Mouse (Mus musculus) kidney, embryonic 14.5 days (tissue): ENCODE measurements around the gene Elovl3. TPM values are rescaled to one million over a fixed set of nuclear protein-coding genes. Genes with fewer than 3 reads are reported as not detected.

Experiments
- ATAC-seq: fragments of 200-750 bp; cut with Nextera tagmentation; 2 replicates; pipeline ENCODE4 v1.8.0; 2017; ENCODE audit warnings: moderate number of reproducible peaks, mild to moderate bottlenecking, moderate TSS enrichment, moderate library complexity; ENCODE audit not compliant: low FRiP score, low TSS enrichment
- H3K27ac ChIP-seq: fragments of 300-500 bp; sonication (generic); 2 replicates; pipeline ENCODE4 v1.5.1; 2014; ENCODE audit warnings: low read depth, mild to moderate bottlenecking, low read length, moderate library complexity, mixed read lengths
- H3K27me3 ChIP-seq: fragments of 300-500 bp; sonication (generic); 2 replicates; pipeline ENCODE4 v1.6.1; 2014; ENCODE audit warnings: mild to moderate bottlenecking, low read length; ENCODE audit not compliant: control insufficient read depth, insufficient read depth
- H3K36me3 ChIP-seq: fragments of 300-500 bp; sonication (generic); 2 replicates; pipeline ENCODE4 v1.6.1; 2014; ENCODE audit warnings: low read length, mixed read lengths; ENCODE audit not compliant: control insufficient read depth, insufficient read depth
- H3K4me1 ChIP-seq: fragments of 300-500 bp; sonication (generic); 2 replicates; pipeline ENCODE4 v1.6.1; 2014; ENCODE audit warnings: low read length, mixed read lengths; ENCODE audit not compliant: control insufficient read depth, insufficient read depth
- H3K4me2 ChIP-seq: fragments of 300-500 bp; sonication (generic); replicated peaks from 2 replicates; pipeline ENCODE4 v1.6.1; 2014; ENCODE audit warnings: low read depth, mild to moderate bottlenecking, low read length
- H3K4me3 ChIP-seq: fragments of 300-500 bp; sonication (generic); 2 replicates; pipeline ENCODE4 v1.5.1; 2014; ENCODE audit warnings: mild to moderate bottlenecking, low read length
- H3K9ac ChIP-seq: fragments of 300-500 bp; sonication (generic); 2 replicates; pipeline ENCODE4 v1.6.1; 2014; ENCODE audit warnings: low read depth, mild to moderate bottlenecking, low read length, moderate library complexity
- H3K9me3 ChIP-seq: fragments of 300-500 bp; sonication (generic); 2 replicates; pipeline ENCODE4 v1.6.1; 2016; ENCODE audit warnings: low read length; ENCODE audit not compliant: control insufficient read depth
- whole genome bisulfite sequencing: fragments of 180-500 bp; shearing (Covaris S2); extraction: QIAGEN DNeasy Blood & Tissue Kit; methylation state at CpG from one replicate; pipeline ENCODE4 v1.1.7; 2014; 5-methylcytosine and 5-hydroxymethylcytosine counted together
- polyA plus RNA-seq: library from polyadenylated mRNA; unstranded; fragments of >200 nt; fragmentation: Nextera tagmentation; extraction: Ambion mirVana; gene quantifications from 2 replicates; pipeline ENCODE4 v1.2.1, GENCODE M21; 2014

Gene Elovl3
- polyA plus RNA-seq, 1 experiment from 2014 or later: not detected

DNA sequence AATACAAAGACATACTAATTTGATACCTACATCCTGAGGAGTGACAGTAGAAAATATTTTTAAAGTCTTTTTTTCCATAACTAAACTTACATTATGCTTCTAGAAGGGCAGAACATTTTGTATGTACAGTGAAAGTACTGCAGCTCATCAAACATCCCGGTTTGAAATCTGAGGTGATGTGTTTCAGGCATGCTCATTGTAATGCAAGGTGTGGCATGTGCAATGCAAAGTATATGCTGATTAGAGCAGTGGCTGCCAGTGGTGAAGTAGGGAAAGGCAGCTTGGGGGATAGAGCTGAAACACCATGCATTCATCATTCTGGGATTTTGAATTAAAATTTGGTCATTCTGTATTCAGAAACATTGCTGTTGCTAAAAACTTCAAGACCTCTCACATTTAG is 38.2 kb downstream of the Elovl3 start:
- Histone ChIP-seq H3K4me2 (no peak overlapping the region), H3K27me3 (no peaks in the 10 kb centered on the region), H3K27ac (no peak overlapping the region), H3K4me1 (no peaks in the 10 kb centered on the region), H3K4me3 (no peak overlapping the region), H3K36me3 (peaks cover 29% of the 10 kb centered on the region), H3K9me3 (no peaks in the 10 kb centered on the region), H3K9ac (no peak overlapping the region)
- WGBS: 71% methylated on average over 1 of the region's 1 CpGs
- ATAC-seq: no peak

DNA sequence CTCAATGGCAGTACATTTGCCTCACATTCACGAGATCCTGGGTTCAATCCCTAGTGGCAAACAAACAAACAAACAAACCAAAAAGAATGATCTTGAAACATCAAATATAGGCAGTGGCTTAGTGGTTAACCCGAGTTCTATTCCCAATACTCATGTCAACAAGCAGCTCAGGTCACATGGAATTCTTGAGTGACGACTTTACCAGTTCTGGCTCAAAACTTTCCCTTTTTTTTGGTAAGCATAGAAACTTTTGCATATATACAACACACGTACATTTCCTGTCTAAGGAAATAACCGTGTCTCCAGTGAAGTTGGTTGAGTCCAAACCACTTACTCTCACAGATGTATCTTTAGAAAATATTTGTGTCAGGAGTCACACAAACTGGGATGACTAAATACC is 40.8 kb downstream of the Elovl3 start:
- WGBS: 79% methylated on average over 5 of the region's 5 CpGs

DNA sequence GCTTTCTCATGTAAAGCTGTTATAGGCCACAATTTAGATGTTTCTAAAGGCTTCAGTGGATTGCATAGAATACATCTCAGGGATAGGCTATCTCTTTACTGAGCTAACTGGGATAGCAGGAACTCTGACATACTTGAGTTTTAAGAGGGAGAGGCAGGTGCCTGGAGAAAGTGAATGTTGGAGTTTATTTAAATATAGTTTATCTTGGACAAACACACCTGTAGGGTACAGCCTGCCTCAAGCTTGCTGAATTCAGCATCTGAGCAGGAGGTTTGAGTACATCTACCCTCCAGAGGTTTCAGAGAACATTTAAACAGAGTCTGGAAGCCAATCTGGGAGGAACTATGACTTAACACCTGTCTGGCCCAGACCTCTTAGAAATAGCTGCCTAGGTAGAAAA is 43.5 kb downstream of the Elovl3 start:
- H3K27ac ChIP-seq: no peak overlapping the region
- no peaks in the 10 kb centered on the region for H3K9me3 ChIP-seq
- no peak for ATAC-seq

More for the DNA sequence above, 40.8 kb downstream of the Elovl3 start:
- H3K4me1 ChIP-seq: no peaks in the 10 kb centered on the region
- no peak overlapping the region for H3K4me2 ChIP-seq
- no peak for ATAC-seq
- no peak overlapping the region for H3K9ac ChIP-seq
- H3K27me3 ChIP-seq: no peaks in the 10 kb centered on the region
- peaks cover 17% of the 10 kb centered on the region for H3K36me3 ChIP-seq
- no peak overlapping the region for H3K27ac ChIP-seq
- no peak overlapping the region for H3K4me3 ChIP-seq
- H3K9me3 ChIP-seq: no peaks in the 10 kb centered on the region

DNA sequence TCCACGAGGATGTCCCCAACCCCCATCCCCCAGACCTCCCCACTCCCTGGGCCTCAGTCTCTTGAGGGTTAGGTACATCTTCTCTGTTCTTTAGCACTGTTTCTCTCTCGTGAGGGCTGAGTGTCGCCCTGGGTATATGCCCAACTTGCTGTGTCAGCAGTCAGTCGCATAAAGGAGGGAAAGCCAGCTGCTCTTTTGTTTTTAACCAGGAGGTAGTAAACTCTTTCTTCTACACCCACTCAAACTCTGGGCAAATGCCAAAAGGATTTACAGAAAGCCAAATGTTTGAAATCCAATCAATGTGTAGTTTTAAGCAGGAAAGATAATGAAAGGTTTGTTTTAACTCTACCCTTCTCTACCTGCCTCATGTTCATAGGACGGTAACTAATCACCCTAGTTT is 45.3 kb downstream of the Elovl3 start:
- Histone ChIP-seq H3K9me3 (no peaks in the 10 kb centered on the region), H3K4me1 (no peaks in the 10 kb centered on the region), H3K4me2 (no peak overlapping the region), H3K27ac (no peak overlapping the region), H3K27me3 (no peaks in the 10 kb centered on the region), H3K4me3 (no peak overlapping the region), H3K36me3 (peaks cover 6% of the 10 kb centered on the region), H3K9ac (no peak overlapping the region)
- ATAC-seq: no peak
- WGBS: 57% methylated on average over 5 of the region's 5 CpGs

More for the DNA sequence above, 43.5 kb downstream of the Elovl3 start:
- Histone ChIP-seq H3K4me2 (no peak overlapping the region), H3K27me3 (no peaks in the 10 kb centered on the region), H3K9ac (no peak overlapping the region), H3K36me3 (peaks cover 17% of the 10 kb centered on the region), H3K4me3 (no peak overlapping the region), H3K4me1 (no peaks in the 10 kb centered on the region)

DNA sequence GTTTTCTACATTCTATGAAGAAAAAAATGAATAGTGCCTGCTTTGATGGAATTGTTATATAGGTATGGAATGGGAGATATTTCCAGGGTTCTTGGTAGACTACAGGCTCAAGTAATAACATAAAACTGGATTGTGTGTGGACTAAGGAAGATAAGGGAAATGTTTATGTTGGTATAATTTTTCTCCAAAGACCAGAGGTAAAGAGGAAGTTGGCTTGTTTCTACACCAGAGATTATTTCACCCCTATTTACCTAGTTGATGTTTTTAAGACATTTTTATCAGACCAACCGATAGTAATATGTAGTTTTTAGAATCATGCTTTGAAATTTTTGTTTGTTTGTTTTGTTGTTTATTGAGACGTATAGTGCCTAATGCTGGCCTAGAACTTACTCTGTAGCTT is 48.6 kb downstream of the Elovl3 start:
- Histone ChIP-seq H3K27me3 (no peaks in the 10 kb centered on the region), H3K4me1 (no peaks in the 10 kb centered on the region), H3K9ac (no peak overlapping the region), H3K4me2 (no peak overlapping the region), H3K4me3 (no peak overlapping the region), H3K27ac (no peak overlapping the region), H3K9me3 (no peaks in the 10 kb centered on the region), H3K36me3 (peaks cover 5% of the 10 kb centered on the region; the same call in 1 of the 2 replicates)
- 90% methylated on average over 2 of the region's 2 CpGs for WGBS
- ATAC-seq: no peak

DNA sequence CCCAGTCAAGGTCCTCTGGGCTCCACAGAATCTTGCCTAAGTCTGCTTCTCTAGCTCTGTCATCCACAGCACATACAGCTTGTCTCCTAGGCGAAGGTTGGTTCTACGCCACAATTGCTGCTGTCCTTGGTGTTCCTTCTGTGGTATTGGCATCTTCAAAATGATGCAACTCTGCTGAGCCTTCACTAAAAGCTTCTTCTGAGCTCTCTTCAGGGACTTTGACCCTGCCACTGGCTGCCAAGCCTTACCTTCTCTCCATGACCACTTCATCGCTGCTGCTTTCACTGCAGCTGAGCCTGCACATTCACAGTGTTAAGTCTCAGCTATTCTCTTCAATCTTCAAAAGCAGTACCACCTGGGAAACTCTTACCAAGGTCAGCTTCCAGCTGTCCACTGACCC is 50.5 kb downstream of the Elovl3 start:
- Histone ChIP-seq H3K27ac (no peak overlapping the region), H3K36me3 (peaks cover 5% of the 10 kb centered on the region; the same call in 1 of the 2 replicates), H3K4me2 (no peak overlapping the region), H3K27me3 (no peaks in the 10 kb centered on the region), H3K4me3 (no peak overlapping the region), H3K9ac (no peak overlapping the region), H3K9me3 (no peaks in the 10 kb centered on the region), H3K4me1 (peaks cover 3% of the 10 kb centered on the region; the same call in 1 of the 2 replicates)
- WGBS: 97% methylated on average over 3 of the region's 3 CpGs
- no peak for ATAC-seq

Other genes starting within 250 kb of the Elovl3 start
- gene Armh3, start 133.4 kb upstream of the Elovl3 start, polyA plus RNA-seq: 9.0 and 17.0 TPM in 2 replicates
- 2.8 and 4.2 TPM in 2 replicates for gene Hps6, start 128.4 kb upstream of the Elovl3 start, polyA plus RNA-seq
- 39.5 and 54.4 TPM in 2 replicates for gene Pprc1, start 87.0 kb upstream of the Elovl3 start, polyA plus RNA-seq
- 79.6 and 97.2 TPM in 2 replicates for gene Ldb1, start 86.7 kb upstream of the Elovl3 start, polyA plus RNA-seq
- gene Nolc1, start 56.0 kb upstream of the Elovl3 start, polyA plus RNA-seq: 80.6 and 114 TPM in 2 replicates
- gene Pitx3, start 16.4 kb downstream of the Elovl3 start, polyA plus RNA-seq: not detected in 2 replicates
- gene Gbf1, start 20.6 kb downstream of the Elovl3 start, polyA plus RNA-seq: 29.0 and 50.3 TPM in 2 replicates
- gene Nfkb2, start 172.4 kb downstream of the Elovl3 start, polyA plus RNA-seq: 6.3 and 8.9 TPM in 2 replicates
- gene Psd, start 195.3 kb downstream of the Elovl3 start, polyA plus RNA-seq: 1.7 and 1.8 TPM in 2 replicates
- gene Fbxl15, start 196.3 kb downstream of the Elovl3 start, polyA plus RNA-seq: 14.2 and 18.2 TPM in 2 replicates
- 164 and 165 TPM in 2 replicates for gene Cuedc2, start 206.8 kb downstream of the Elovl3 start, polyA plus RNA-seq
- 7.9 and 10.8 TPM in 2 replicates for gene Mfsd13a, start 209.2 kb downstream of the Elovl3 start, polyA plus RNA-seq
- gene 2310034G01Rik, start 218.4 kb downstream of the Elovl3 start, polyA plus RNA-seq: 2.7 and 3.5 TPM in 2 replicates